Mouse (Mus musculus): ENCODE results near the gene Tnfaip1. TPM values are rescaled to one million over a fixed set of nuclear protein-coding genes. Genes with fewer than 3 reads are reported as not detected.
"Not testable (repeated sequence)": the region's sequence is repeated elsewhere in the genome, so short reads cannot be mapped to it uniquely, and the experiment has no call there.

The Tnfaip1 gene
- total and polyA plus RNA-seq, 3 experiments = 36.0 to 40.1 (median 38.2) TPM

GRCm38 (mm10) chr11:78536690-78537084 is 555 bp upstream of the Tnfaip1 start:
- H3K27me3 ChIP-seq (ENCODE audit: control insufficient read depth, insufficient read depth, low read length) = no peaks in the 10 kb centered on the region
- 1% methylated on average over 14 of the region's 14 CpGs for WGBS

GRCm38 (mm10) chr11:78535376-78536079 is 604 bp downstream of the Tnfaip1 start:
- DNase-seq = peak in 1 of 2 experiments; percentile 54
- intact Hi-C loops (cut with DNase I) = loop anchor here (1.0 to 2.0 kb wide), 2 partner anchors 15 to 23 kb away; partner anchors contain the start of genes Poldip2, Tmem199 and Tmem97
- WGBS = under 1% methylated on average over 23 of the region's 23 CpGs
- peak overlapping the region; percentile 91 for H3K27ac ChIP-seq
- TF ChIP-seq POLR2A (IDR thresholded peaks at IDR 0.05; ENCODE audit: insufficient read depth, low read depth, low read length) (peak; percentile 54; the same call in 1 of the 2 replicates), EP300 (IDR thresholded peaks at IDR 0.05; ENCODE audit: insufficient read depth, low read depth, low read length) (no peak)
- H3K9ac ChIP-seq (ENCODE audit: low read depth, low read length) = peak overlapping the region; percentile 89
- H3K4me3 ChIP-seq = peak overlapping the region; percentile 75
- peaks cover 9% of the 10 kb centered on the region for H3K4me1 ChIP-seq (ENCODE audit: control insufficient read depth, insufficient read depth, low read length)
- H3K36me3 ChIP-seq (ENCODE audit: control insufficient read depth, insufficient read depth, low read length) = peaks cover 14% of the 10 kb centered on the region
- H3K79me2 ChIP-seq (replicated peaks; ENCODE audit: control insufficient read depth, insufficient read depth, low read length) = peaks cover 9% of the 10 kb centered on the region; the same call in 1 of the 2 replicates
- H3K27me3 ChIP-seq (ENCODE audit: control insufficient read depth, insufficient read depth, low read length) = no peaks in the 10 kb centered on the region

More at GRCm38 (mm10) chr11:78536690-78537084, 555 bp upstream of the Tnfaip1 start:
- Histone ChIP-seq H3K4me1 (ENCODE audit: control insufficient read depth, insufficient read depth, low read length) (peaks cover 9% of the 10 kb centered on the region), H3K27ac (peak overlapping the region; percentile 91), H3K36me3 (ENCODE audit: control insufficient read depth, insufficient read depth, low read length) (peaks cover 14% of the 10 kb centered on the region), H3K9ac (ENCODE audit: low read depth, low read length) (peak overlapping the region; percentile 90), H3K4me3 (peak overlapping the region; percentile 75), H3K79me2 (replicated peaks; ENCODE audit: control insufficient read depth, insufficient read depth, low read length) (peaks cover 9% of the 10 kb centered on the region; the same call in 1 of the 2 replicates)
- TF ChIP-seq CTCF (IDR thresholded peaks at IDR 0.05) (no peak), EP300 (IDR thresholded peaks at IDR 0.05; ENCODE audit: insufficient read depth, low read depth, low read length) (no peak), POLR2A (IDR thresholded peaks at IDR 0.05; ENCODE audit: insufficient read depth, low read depth, low read length) (no peak)
- intact Hi-C loops (cut with DNase I) = loop anchor here (1.0 to 2.0 kb wide), 2 partner anchors 14 to 24 kb away; partner anchors contain the start of genes Poldip2, Tmem199 and Tmem97
- no peak for DNase-seq

DNA sequence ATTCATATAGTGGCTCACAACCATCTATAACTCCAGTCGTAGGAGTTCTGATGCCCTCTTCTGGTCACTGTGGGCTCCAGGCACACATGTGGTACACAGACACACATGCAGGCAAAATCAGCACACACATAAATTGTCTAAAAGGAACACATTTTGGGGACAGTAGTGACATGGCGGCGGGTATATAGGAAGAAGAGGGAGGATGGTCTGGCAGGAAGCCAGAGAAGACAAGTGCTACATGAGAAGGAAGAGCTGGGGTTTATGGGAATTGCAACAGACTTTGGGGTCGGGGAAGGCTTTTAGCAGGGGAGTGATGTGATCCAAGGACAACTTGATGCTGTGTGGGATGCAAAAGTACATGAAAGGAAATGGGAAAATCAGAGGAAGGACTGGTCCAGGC is 1.6 kb downstream of the Tnfaip1 start:
- intact Hi-C loops (cut with DNase I) = no loop called here
- no peak for TF ChIP-seq EP300 (IDR thresholded peaks at IDR 0.05; ENCODE audit: insufficient read depth, low read depth, low read length)
- TF ChIP-seq POLR2A (IDR thresholded peaks at IDR 0.05; ENCODE audit: insufficient read depth, low read depth, low read length) = no peak
- TF ChIP-seq CTCF (IDR thresholded peaks at IDR 0.05) = peak; percentile 37
- no peak overlapping the region for H3K9ac ChIP-seq (ENCODE audit: low read depth, low read length)

DNA sequence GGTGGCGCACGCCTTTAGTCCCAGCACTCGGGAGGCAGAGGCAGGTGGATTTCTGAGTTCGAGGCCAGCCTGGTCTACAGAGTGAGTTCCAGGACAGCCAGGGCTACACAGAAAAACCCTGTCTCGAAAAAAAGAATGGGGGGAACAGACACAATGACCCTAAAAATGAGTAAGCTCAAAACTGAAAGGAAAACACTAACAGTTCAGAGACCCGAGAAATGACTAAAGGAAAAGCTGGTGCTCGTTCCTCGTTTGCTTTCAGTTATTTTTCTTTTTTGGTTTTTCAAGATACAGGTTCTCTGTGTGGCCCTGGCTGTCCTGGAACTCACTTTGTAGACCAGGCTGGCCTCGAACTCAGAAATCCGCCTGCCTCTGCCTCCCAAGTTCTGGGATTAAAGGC is 4.6 kb downstream of the Tnfaip1 start:
- DNase-seq; H3K9ac ChIP-seq (ENCODE audit: low read depth, low read length); H3K36me3 ChIP-seq (ENCODE audit: control insufficient read depth, insufficient read depth, low read length); H3K79me2 ChIP-seq (replicated peaks; ENCODE audit: control insufficient read depth, insufficient read depth, low read length); intact Hi-C loops (cut with DNase I); H3K4me3 ChIP-seq; H3K27me3 ChIP-seq (ENCODE audit: control insufficient read depth, insufficient read depth, low read length): not testable (repeated sequence)
- 60% methylated on average over 10 of the region's 10 CpGs for WGBS
- Histone ChIP-seq H3K4me1 (ENCODE audit: control insufficient read depth, insufficient read depth, low read length) (peaks cover 13% of the 10 kb centered on the region), H3K27ac (peak overlapping the region; percentile 83)

More for the DNA sequence above, 1.6 kb downstream of the Tnfaip1 start:
- WGBS = 49% methylated on average over 4 of the region's 4 CpGs
- Histone ChIP-seq H3K27ac (peak overlapping the region; percentile 91), H3K4me3 (peak overlapping the region; percentile 75), H3K36me3 (ENCODE audit: control insufficient read depth, insufficient read depth, low read length) (peaks cover 11% of the 10 kb centered on the region), H3K27me3 (ENCODE audit: control insufficient read depth, insufficient read depth, low read length) (no peaks in the 10 kb centered on the region), H3K4me1 (ENCODE audit: control insufficient read depth, insufficient read depth, low read length) (peaks cover 13% of the 10 kb centered on the region), H3K79me2 (replicated peaks; ENCODE audit: control insufficient read depth, insufficient read depth, low read length) (peaks cover 12% of the 10 kb centered on the region; the same call in 1 of the 2 replicates)
- DNase-seq = no peak

DNA sequence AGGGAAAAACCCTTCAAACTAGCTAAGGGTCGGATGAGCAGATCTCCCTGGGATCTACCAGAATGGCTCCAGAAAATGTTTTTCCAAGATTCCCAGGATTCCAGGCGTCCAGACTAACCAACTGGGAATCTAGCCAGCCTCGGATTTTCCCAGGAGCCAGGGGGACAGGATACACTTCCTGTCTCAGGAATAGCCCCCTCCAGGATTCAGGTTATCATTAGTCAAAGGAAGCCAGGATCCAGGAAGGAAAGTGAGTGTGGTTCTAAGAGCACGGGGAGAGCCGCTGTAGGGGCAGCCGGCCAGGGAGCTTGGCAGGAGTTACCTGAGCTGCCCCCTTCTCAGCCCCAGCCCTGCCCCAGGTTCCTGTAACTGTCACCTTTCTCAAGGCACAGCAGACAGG is 5.1 kb downstream of the Tnfaip1 start:
- TF ChIP-seq CTCF (IDR thresholded peaks at IDR 0.05) (no peak), POLR2A (IDR thresholded peaks at IDR 0.05; ENCODE audit: insufficient read depth, low read depth, low read length) (no peak), EP300 (IDR thresholded peaks at IDR 0.05; ENCODE audit: insufficient read depth, low read depth, low read length) (peak; percentile 78)
- intact Hi-C loops (cut with DNase I) = no loop called here
- DNase-seq = peak; percentile 66 to 77
- no peak overlapping the region; the same call in 1 of the 2 replicates for H3K9ac ChIP-seq (ENCODE audit: low read depth, low read length)
- peaks cover 9% of the 10 kb centered on the region for H3K36me3 ChIP-seq (ENCODE audit: control insufficient read depth, insufficient read depth, low read length)
- H3K27me3 ChIP-seq (ENCODE audit: control insufficient read depth, insufficient read depth, low read length) = no peaks in the 10 kb centered on the region
- WGBS = 30% methylated on average over 6 of the region's 6 CpGs
- H3K27ac ChIP-seq = peak overlapping the region; percentile 83
- peaks cover 8% of the 10 kb centered on the region; the same call in 1 of the 2 replicates for H3K79me2 ChIP-seq (replicated peaks; ENCODE audit: control insufficient read depth, insufficient read depth, low read length)
- H3K4me3 ChIP-seq = peak overlapping the region; percentile 26
- H3K4me1 ChIP-seq (ENCODE audit: control insufficient read depth, insufficient read depth, low read length) = peaks cover 13% of the 10 kb centered on the region

DNA sequence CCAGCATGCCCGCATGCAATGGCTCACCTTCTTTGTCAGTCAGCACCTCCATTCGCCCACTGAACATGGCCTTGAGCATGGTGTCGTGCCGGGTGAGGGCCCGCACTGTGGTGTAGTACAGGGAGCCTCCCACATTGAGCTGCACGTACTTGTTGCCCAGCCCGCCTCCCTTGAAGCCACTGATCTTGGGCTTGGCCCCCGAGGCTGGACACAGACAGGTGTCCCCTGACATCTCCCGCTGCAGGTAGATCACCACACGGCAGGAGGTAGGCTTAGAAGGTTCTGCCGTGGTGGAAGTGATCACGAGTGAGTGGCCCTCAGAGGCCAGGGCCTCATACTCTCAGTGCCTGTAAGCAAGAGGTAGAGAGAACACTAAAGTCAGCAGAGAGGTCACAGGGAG is 6.1 kb downstream of the Tnfaip1 start:
- Histone ChIP-seq H3K27ac (peak overlapping the region; percentile 83), H3K27me3 (ENCODE audit: control insufficient read depth, insufficient read depth, low read length) (no peaks in the 10 kb centered on the region), H3K4me3 (peak overlapping the region; percentile 26; the same call in 1 of the 2 replicates), H3K36me3 (ENCODE audit: control insufficient read depth, insufficient read depth, low read length) (peaks cover 9% of the 10 kb centered on the region), H3K79me2 (replicated peaks; ENCODE audit: control insufficient read depth, insufficient read depth, low read length) (peaks cover 8% of the 10 kb centered on the region; the same call in 1 of the 2 replicates), H3K9ac (ENCODE audit: low read depth, low read length) (peak overlapping the region; percentile 3; the same call in 1 of the 2 replicates), H3K4me1 (ENCODE audit: control insufficient read depth, insufficient read depth, low read length) (peaks cover 11% of the 10 kb centered on the region)
- no peak for TF ChIP-seq EP300 (IDR thresholded peaks at IDR 0.05; ENCODE audit: insufficient read depth, low read depth, low read length)
- TF ChIP-seq POLR2A (IDR thresholded peaks at IDR 0.05; ENCODE audit: insufficient read depth, low read depth, low read length) = no peak
- no peak for TF ChIP-seq CTCF (IDR thresholded peaks at IDR 0.05)
- WGBS = 83% methylated on average over 12 of the region's 12 CpGs
- DNase-seq = no peak
- intact Hi-C loops (cut with DNase I) = no loop called here

All from heart, adult 2 months (tissue).